Mouse (Mus musculus): ENCODE data around the gene Sesn2.
"Not testable (repeated sequence)": the region's sequence is repeated elsewhere in the genome, so short reads cannot be mapped to it uniquely, and the experiment has no call there.

Gene Sesn2

GRCm38 (mm10) chr4:132513395-132514273 lies 3.3 kb upstream of the Sesn2 start:
- no peak for DNase-seq

GRCm38 (mm10) chr4:132512080-132512479 lies 1.8 kb upstream of the Sesn2 start:
- no peak for DNase-seq

- peak; percentile 41 for DNase-seq
Observed at GRCm38 (mm10) chr4:132509621-132510296, 542 bp downstream of the Sesn2 start.

- DNase-seq = no peak
Observed at GRCm38 (mm10) chr4:132507210-132507609, 3.1 kb downstream of the Sesn2 start.

GRCm38 (mm10) chr4:132506250-132506649 lies 4.1 kb downstream of the Sesn2 start:
- no peak for DNase-seq

- no peak for DNase-seq
Observed at GRCm38 (mm10) chr4:132505800-132506199, 4.5 kb downstream of the Sesn2 start.

- no peak for DNase-seq
Observed at GRCm38 (mm10) chr4:132505034-132505738, 5.1 kb downstream of the Sesn2 start.

- no peak for DNase-seq
Observed at GRCm38 (mm10) chr4:132503344-132503743, 7.0 kb downstream of the Sesn2 start.

GRCm38 (mm10) chr4:132501639-132502038 lies 8.7 kb downstream of the Sesn2 start:
- no peak for DNase-seq

- DNase-seq = no peak
Observed at GRCm38 (mm10) chr4:132494271-132494918, 15.9 kb downstream of the Sesn2 start.

- no peak for DNase-seq
Observed at GRCm38 (mm10) chr4:132492178-132493060, 17.9 kb downstream of the Sesn2 start.

- no peak for DNase-seq
Observed at GRCm38 (mm10) chr4:132491748-132492147, 18.6 kb downstream of the Sesn2 start.

GRCm38 (mm10) chr4:132491057-132491456 lies 19.2 kb downstream of the Sesn2 start:
- DNase-seq = no peak

- DNase-seq = no peak
Observed at GRCm38 (mm10) chr4:132490273-132491010, 19.9 kb downstream of the Sesn2 start.

GRCm38 (mm10) chr4:132488976-132489375 lies 21.3 kb downstream of the Sesn2 start:
- DNase-seq = no peak

GRCm38 (mm10) chr4:132488521-132488920 lies 21.8 kb downstream of the Sesn2 start:
- no peak for DNase-seq

- no peak for DNase-seq
Observed at GRCm38 (mm10) chr4:132484820-132485219, 25.5 kb downstream of the Sesn2 start.

- no peak for DNase-seq
Observed at GRCm38 (mm10) chr4:132484231-132484630, 26.1 kb downstream of the Sesn2 start.

- no peak for DNase-seq
Observed at GRCm38 (mm10) chr4:132482956-132483608, 27.2 kb downstream of the Sesn2 start.

- DNase-seq = not testable (repeated sequence)
Observed at GRCm38 (mm10) chr4:132482104-132482503, 28.2 kb downstream of the Sesn2 start.

- no peak for DNase-seq
Observed at GRCm38 (mm10) chr4:132477833-132478232, 32.5 kb downstream of the Sesn2 start.

Data from cerebellum, adult 8-10 months (tissue).